Mouse (Mus musculus) kidney, adult 2 months (tissue): ENCODE data around the gene Tollip.

Experiments used
- CTCF ChIP-seq: fragments of 200-500 bp; conservative IDR thresholded peaks from 2 replicates; pipeline ENCODE4 v1.5.1; 2011; ENCODE audit warnings: low read depth, mild to moderate bottlenecking, control low read depth, low read length, moderate library complexity, mixed read lengths; ENCODE audit not compliant: insufficient read depth, insufficient read length
- POLR2A ChIP-seq: fragments of 200-500 bp; IDR thresholded peaks from one replicate; pipeline ENCODE4 v1.6.1; 2011; ENCODE audit warnings: low read depth, low read length, control low read depth

GRCm38 (mm10) chr7:141934128-141934898, 16.0 kb upstream of the Tollip start:
- TF ChIP-seq CTCF: no peak
- no peak for TF ChIP-seq POLR2A
